Mouse (Mus musculus): Measurements from ENCODE around the gene Slc39a8. TPM values are rescaled to one million over a fixed set of nuclear protein-coding genes. Genes with fewer than 3 reads are reported as not detected.
A peak's percentile ranks its signal among the peaks of the same experiment; 100 is the strongest.

Gene Slc39a8
- total RNA-seq, 2 experiments from 2014 or later, result 2.7 to 3.2 TPM

DNA sequence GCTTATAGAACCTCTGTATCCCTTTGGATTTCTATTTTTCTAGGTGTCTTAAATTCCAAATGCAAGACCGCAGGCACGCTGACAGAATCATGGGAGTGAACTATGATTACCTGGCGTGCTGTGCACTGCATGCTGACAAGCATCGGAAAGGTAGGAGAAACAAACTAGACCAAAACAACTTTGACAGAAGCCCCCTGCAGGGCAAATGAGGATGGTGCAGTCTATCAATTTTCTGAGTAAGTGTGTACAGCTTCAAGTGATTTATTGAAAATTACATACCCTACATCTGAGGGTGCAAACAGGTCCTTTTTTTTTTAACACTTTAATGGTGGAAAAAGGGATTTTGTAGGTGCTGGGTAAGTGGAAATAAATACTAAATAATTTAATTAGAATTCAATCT lies 103.1 kb downstream of the Slc39a8 start:
- Histone ChIP-seq H3K27ac (no peak overlapping the region), H3K4me3 (no peak overlapping the region)
- intact Hi-C loops (cut with DNase I), result no loop called here
- no peak for DNase-seq (ENCODE audit: extremely low spot score in 1 of 2, low spot score in 2 of 2)
- peak; percentile 36 for TF ChIP-seq CTCF (IDR thresholded peaks at IDR 0.05)

DNA sequence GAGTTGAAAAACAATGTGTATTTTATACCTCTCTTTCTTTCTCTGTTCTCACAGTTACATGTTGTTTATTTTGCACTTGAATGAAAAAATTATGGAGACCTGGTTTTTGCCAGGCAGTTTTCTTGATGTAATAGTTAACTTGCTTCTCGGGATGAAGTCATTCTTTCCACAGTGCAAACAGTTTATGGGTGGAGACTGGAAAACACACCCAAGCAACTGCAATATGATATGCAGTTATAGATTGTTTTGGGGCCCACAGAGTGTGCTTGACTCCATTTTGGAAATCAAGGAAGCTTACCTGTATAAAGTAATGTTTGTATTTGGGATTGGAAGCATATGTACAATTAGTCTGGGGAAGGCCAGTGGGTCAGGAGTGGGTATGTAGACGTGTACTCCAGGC lies 112.4 kb downstream of the Slc39a8 start:
- DNase-seq (ENCODE audit: extremely low spot score in 1 of 2, low spot score in 2 of 2), result no peak
- no peak for TF ChIP-seq CTCF (IDR thresholded peaks at IDR 0.05)
- H3K4me3 ChIP-seq, result no peak overlapping the region
- no peak overlapping the region for H3K27ac ChIP-seq
- intact Hi-C loops (cut with DNase I), result no loop called here

Other genes starting within 250 kb of the Slc39a8 start
- gene Nfkb1, start 133.7 kb upstream of the Slc39a8 start, total RNA-seq (2021), result 10 to 100 TPM; 20.8 to 24.4 TPM

Data from left cerebral cortex, adult 2 months (tissue).